ENCODE assay signal across 15 mouse cellular contexts in the genomic region with DNA sequence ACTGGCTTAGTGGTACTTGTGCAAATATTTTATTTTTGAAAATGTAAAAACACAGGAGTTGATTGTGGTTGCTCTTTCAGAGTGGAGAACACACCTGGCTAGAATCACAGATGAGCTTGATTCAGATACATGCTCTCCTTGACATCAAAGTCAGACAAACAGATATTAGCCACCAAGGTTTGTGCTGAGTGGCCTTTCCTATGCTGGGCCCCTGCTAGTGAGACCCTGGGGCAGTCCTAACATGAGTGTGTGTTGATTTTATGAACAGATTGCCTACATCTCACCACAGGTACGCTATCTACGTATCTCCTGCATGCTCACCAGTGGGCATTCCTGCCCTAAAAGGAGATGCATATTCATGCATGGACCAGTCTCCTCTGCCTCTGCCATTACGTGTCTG.
"Had no signal": no experiment of that assay in that cellular context is flagged by ENCODE, and none has a peak within 500 bp of the region (broad histone marks: within the 10 kb centered on the region; RNA-seq: fewer than 3 reads in every experiment).

No protein-coding gene starts in this region.

- H3K4me2 ChIP-seq: neural tube, embryonic 15.5 days; stomach, embryonic 15.5 days had no signal

- H3K4me1 ChIP-seq: neural tube, embryonic 15.5 days; stomach, embryonic 15.5 days had no signal

- H3K27ac ChIP-seq: neural tube, embryonic 15.5 days; stomach, embryonic 15.5 days; stomach, postnatal 0 days had no signal

- H3K27me3 ChIP-seq: neural tube, embryonic 15.5 days; stomach, embryonic 15.5 days had no signal

- H3K36me3 ChIP-seq: neural tube, embryonic 15.5 days; stomach, embryonic 15.5 days had no signal

- H3K4me3 ChIP-seq: neural tube, embryonic 15.5 days; stomach, embryonic 15.5 days had no signal

- H3K9ac ChIP-seq: neural tube, embryonic 15.5 days; stomach, embryonic 15.5 days had no signal

- DNase-seq: retina, postnatal 1 day; right cerebral cortex, adult 18-20 months; right cerebral cortex, postnatal 14 days; right cerebral cortex, postnatal 25 days; right cerebral cortex, postnatal 4 days; spleen, adult 18-20 months; thymus, adult 18-20 months; thymus, adult 2 months; thymus, postnatal 14 days; thymus, postnatal 25 days; thymus, postnatal 36 days; thymus, postnatal 4 days had no signal

- H3K9me3 ChIP-seq: stomach, embryonic 15.5 days had no signal
